In genomic region chr10:67079030-67079429, GRCm38 (mm10) we compare ENCODE assay signal across 17 mouse cellular contexts. TPM values are rescaled to one million over a fixed set of nuclear protein-coding genes. Genes with fewer than 3 reads are reported as not detected.
DNase-seq lines count a peak whose midpoint lies in the region; ATAC-seq lines count a peak whose summit lies in the region.
"Had no signal": no experiment of that assay in that cellular context is flagged by ENCODE, and none has a peak within 500 bp of the region (broad histone marks: within the 10 kb centered on the region; RNA-seq: fewer than 3 reads in every experiment).

No protein-coding gene starts in this region.

- H3K4me2 ChIP-seq in forebrain, embryonic 16.5 days (ENCODE audit: low read length) = no peak overlapping the region
- no peak overlapping the region for H3K4me2 ChIP-seq in heart, embryonic 16.5 days (ENCODE audit: low read depth, low read length)
- H3K4me2 ChIP-seq in midbrain, embryonic 13.5 days (replicated peaks) = no peak overlapping the region
- H3K4me2 ChIP-seq in midbrain, embryonic 15.5 days = no peak overlapping the region
- H3K4me2 ChIP-seq in neural tube, embryonic 15.5 days = no peak overlapping the region
- H3K4me2 ChIP-seq: embryonic facial prominence, embryonic 12.5 days had no signal

- no peaks in the 10 kb centered on the region for H3K9me3 ChIP-seq in forebrain, embryonic 10.5 days
- no peaks in the 10 kb centered on the region for H3K9me3 ChIP-seq in forebrain, embryonic 16.5 days (ENCODE audit: control insufficient read depth, low read length)
- no peaks in the 10 kb centered on the region for H3K9me3 ChIP-seq in heart, embryonic 16.5 days (replicated peaks; ENCODE audit: control insufficient read depth, low read length)
- H3K9me3 ChIP-seq in midbrain, embryonic 13.5 days = no peaks in the 10 kb centered on the region
- H3K9me3 ChIP-seq in midbrain, embryonic 15.5 days = no peaks in the 10 kb centered on the region
- no peaks in the 10 kb centered on the region for H3K9me3 ChIP-seq in neural tube, embryonic 15.5 days (replicated peaks)
- H3K9me3 ChIP-seq: embryonic facial prominence, embryonic 12.5 days had no signal

- H3K9ac ChIP-seq in forebrain, embryonic 16.5 days (replicated peaks; ENCODE audit: low read depth, low read length) = no peak overlapping the region
- no peak overlapping the region for H3K9ac ChIP-seq in heart, embryonic 16.5 days (ENCODE audit: low read length)
- no peak overlapping the region for H3K9ac ChIP-seq in midbrain, embryonic 13.5 days (replicated peaks)
- H3K9ac ChIP-seq in midbrain, embryonic 15.5 days = no peak overlapping the region
- no peak overlapping the region for H3K9ac ChIP-seq in neural tube, embryonic 15.5 days (replicated peaks)
- H3K9ac ChIP-seq: embryonic facial prominence, embryonic 12.5 days; liver, embryonic 14.5 days had no signal

- no peaks in the 10 kb centered on the region for H3K27me3 ChIP-seq in forebrain, embryonic 10.5 days (ENCODE audit: poor library complexity, severe bottlenecking)
- H3K27me3 ChIP-seq in forebrain, embryonic 16.5 days (replicated peaks; ENCODE audit: control insufficient read depth, insufficient read depth, low read length) = no peaks in the 10 kb centered on the region
- H3K27me3 ChIP-seq in heart, embryonic 16.5 days (ENCODE audit: control insufficient read depth, insufficient read depth, low read length) = no peaks in the 10 kb centered on the region
- H3K27me3 ChIP-seq in midbrain, embryonic 13.5 days = no peaks in the 10 kb centered on the region
- H3K27me3 ChIP-seq in midbrain, embryonic 15.5 days (replicated peaks) = no peaks in the 10 kb centered on the region
- H3K27me3 ChIP-seq in neural tube, embryonic 15.5 days (replicated peaks) = no peaks in the 10 kb centered on the region
- H3K27me3 ChIP-seq: embryonic facial prominence, embryonic 12.5 days had no signal

- H3K4me3 ChIP-seq in forebrain, embryonic 10.5 days = no peak overlapping the region
- H3K4me3 ChIP-seq in forebrain, embryonic 16.5 days (replicated peaks; ENCODE audit: low read length) = no peak overlapping the region
- H3K4me3 ChIP-seq in heart, embryonic 16.5 days (ENCODE audit: low read length) = no peak overlapping the region
- no peak overlapping the region for H3K4me3 ChIP-seq in midbrain, embryonic 13.5 days (replicated peaks)
- no peak overlapping the region for H3K4me3 ChIP-seq in midbrain, embryonic 15.5 days
- H3K4me3 ChIP-seq in neural tube, embryonic 15.5 days (replicated peaks) = no peak overlapping the region
- H3K4me3 ChIP-seq: embryonic facial prominence, embryonic 12.5 days had no signal

- no peak for ATAC-seq in forebrain, embryonic 16.5 days
- no peak for ATAC-seq in heart, embryonic 16.5 days (replicated peaks; ENCODE audit: extremely low read depth, insufficient read depth, low FRiP score)
- ATAC-seq in midbrain, embryonic 13.5 days = no peak
- no peak for ATAC-seq in midbrain, embryonic 15.5 days (replicated peaks)
- no peak for ATAC-seq in neural tube, embryonic 15.5 days (ENCODE audit: low FRiP score)
- ATAC-seq: inflammation-experienced regulatory T-cells, adult 6 months; midbrain, embryonic 16.5 days had no signal

- H3K4me1 ChIP-seq in forebrain, embryonic 10.5 days = peaks cover 20% of the 10 kb centered on the region
- H3K4me1 ChIP-seq in forebrain, embryonic 16.5 days (replicated peaks; ENCODE audit: control insufficient read depth, insufficient read depth, low read length) = peaks cover 7% of the 10 kb centered on the region; the same call in 1 of the 2 replicates
- peaks cover 28% of the 10 kb centered on the region for H3K4me1 ChIP-seq in heart, embryonic 16.5 days (ENCODE audit: control insufficient read depth, insufficient read depth, low read length)
- H3K4me1 ChIP-seq in midbrain, embryonic 13.5 days (replicated peaks) = peaks cover 11% of the 10 kb centered on the region
- H3K4me1 ChIP-seq in midbrain, embryonic 15.5 days = peaks cover 6% of the 10 kb centered on the region; the same call in 1 of the 2 replicates
- H3K4me1 ChIP-seq in neural tube, embryonic 15.5 days = peaks cover 16% of the 10 kb centered on the region

- H3K27ac ChIP-seq in forebrain, embryonic 10.5 days = peak overlapping the region; percentile 75; the same call in 1 of the 2 replicates
- H3K27ac ChIP-seq in forebrain, embryonic 16.5 days (ENCODE audit: low read length) = no peak overlapping the region
- H3K27ac ChIP-seq in heart, embryonic 16.5 days (ENCODE audit: low read length) = peak overlapping the region; percentile 57
- H3K27ac ChIP-seq in midbrain, embryonic 13.5 days = peak overlapping the region; percentile 51
- H3K27ac ChIP-seq in midbrain, embryonic 15.5 days = no peak overlapping the region
- H3K27ac ChIP-seq in neural tube, embryonic 15.5 days (replicated peaks) = 0 out of 2 replicates have a peak overlapping the region, but pooled peaks have one; percentile 45
- H3K27ac ChIP-seq: embryonic facial prominence, embryonic 12.5 days; liver, embryonic 14.5 days had no signal

- 62% methylated on average over 4 of the region's 4 CpGs for WGBS in forebrain, embryonic 10.5 days
- 41% methylated on average over 4 of the region's 4 CpGs for WGBS in forebrain, embryonic 16.5 days
- 51% methylated on average over 4 of the region's 4 CpGs for WGBS in heart, embryonic 16.5 days
- WGBS in midbrain, embryonic 13.5 days = 47% methylated on average over 4 of the region's 4 CpGs
- 47% methylated on average over 4 of the region's 4 CpGs for WGBS in midbrain, embryonic 15.5 days
- WGBS in neural tube, embryonic 15.5 days = 37% methylated on average over 4 of the region's 4 CpGs

- DNase-seq in forebrain, embryonic 10.5 days (ENCODE audit: extremely low spot score, low spot score) = no peak
- DNase-seq in heart, adult 8-10 months (ENCODE audit: low spot score) = no peak
- DNase-seq in urinary bladder, postnatal 14 days (ENCODE audit: low spot score) = no peak
- DNase-seq: adrenal gland, postnatal 14 days; gastrocnemius, postnatal 14 days; kidney, postnatal 25 days; spleen, adult 18-20 months; thymus, postnatal 25 days had no signal

- 0 out of 2 replicates have a peak, but pooled peaks cover 4% of the 10 kb centered on the region for H3K36me3 ChIP-seq in forebrain, embryonic 10.5 days (replicated peaks)
- no peaks in the 10 kb centered on the region for H3K36me3 ChIP-seq in forebrain, embryonic 16.5 days (ENCODE audit: control insufficient read depth, insufficient read depth)
- no peaks in the 10 kb centered on the region for H3K36me3 ChIP-seq in heart, embryonic 16.5 days (ENCODE audit: control insufficient read depth, insufficient read depth)
- no peaks in the 10 kb centered on the region for H3K36me3 ChIP-seq in midbrain, embryonic 13.5 days
- no peaks in the 10 kb centered on the region for H3K36me3 ChIP-seq in midbrain, embryonic 15.5 days (replicated peaks)
- H3K36me3 ChIP-seq in neural tube, embryonic 15.5 days = no peaks in the 10 kb centered on the region
- H3K36me3 ChIP-seq: embryonic facial prominence, embryonic 12.5 days had no signal

RNA-seq across cellular contexts. Expression of gene Jmjd1c, which starts 16.9 kb away (rescaled TPM):
- 29.7 and 30.6 TPM in 2 replicates for polyA plus RNA-seq in forebrain, embryonic 10.5 days (2016; fragmentation: Nextera tagmentation; extraction: Ambion mirVana)
- 51.8 and 55.2 TPM in 2 replicates for polyA plus RNA-seq in forebrain, embryonic 16.5 days (2015; fragmentation: Nextera tagmentation; extraction: Ambion mirVana)
- polyA plus RNA-seq in heart, embryonic 16.5 days (2015; fragmentation: Nextera tagmentation; extraction: Ambion mirVana) = 29.9 and 31.5 TPM in 2 replicates
- total RNA-seq in heart, adult 8-10 months (2022) = 10 to 100 TPM; 35.9 to 38.7 (median 37.9) TPM
- 48.6 and 56.1 TPM in 2 replicates for polyA plus RNA-seq in midbrain, embryonic 13.5 days (2015; fragmentation: Nextera tagmentation; extraction: Ambion mirVana)
- 52.0 and 53.8 TPM in 2 replicates for polyA plus RNA-seq in midbrain, embryonic 15.5 days (2015; fragmentation: Nextera tagmentation; extraction: Ambion mirVana)
- polyA plus RNA-seq in neural tube, embryonic 15.5 days (2015; fragmentation: Nextera tagmentation; extraction: Ambion mirVana) = 43.8 and 50.7 TPM in 2 replicates

RNA-seq across cellular contexts. Expression of gene Reep3, which starts 17.7 kb away (rescaled TPM):
- polyA plus RNA-seq in forebrain, embryonic 10.5 days (2016; fragmentation: Nextera tagmentation; extraction: Ambion mirVana) = 30.9 and 32.7 TPM in 2 replicates
- polyA plus RNA-seq in forebrain, embryonic 16.5 days (2015; fragmentation: Nextera tagmentation; extraction: Ambion mirVana) = 34.9 and 39.3 TPM in 2 replicates
- polyA plus RNA-seq in heart, embryonic 16.5 days (2015; fragmentation: Nextera tagmentation; extraction: Ambion mirVana) = 29.7 and 30.1 TPM in 2 replicates
- total RNA-seq in heart, adult 8-10 months (2022) = 10 to 100 TPM; 16.3 to 19.9 (median 17.9) TPM
- polyA plus RNA-seq in midbrain, embryonic 13.5 days (2015; fragmentation: Nextera tagmentation; extraction: Ambion mirVana) = 38.6 and 41.0 TPM in 2 replicates
- 28.3 and 29.2 TPM in 2 replicates for polyA plus RNA-seq in midbrain, embryonic 15.5 days (2015; fragmentation: Nextera tagmentation; extraction: Ambion mirVana)
- polyA plus RNA-seq in neural tube, embryonic 15.5 days (2015; fragmentation: Nextera tagmentation; extraction: Ambion mirVana) = 34.5 and 35.9 TPM in 2 replicates

Comparison
In these comparisons a context has a peak if more than half of its experiments do, and no peak if none do; other contexts are left out.
1. H3K27ac ChIP-seq: peak in forebrain, embryonic 10.5 days (single experiment), heart, embryonic 16.5 days (single experiment), midbrain, embryonic 13.5 days (single experiment) and neural tube, embryonic 15.5 days (single experiment); none in forebrain, embryonic 16.5 days (single experiment) and midbrain, embryonic 15.5 days (single experiment).